Mouse (Mus musculus) heart, postnatal 14 days (tissue): Measurements from ENCODE around the gene Cdr2l. TPM values are rescaled to one million over a fixed set of nuclear protein-coding genes. Genes with fewer than 3 reads are reported as not detected.
A peak's percentile ranks its signal among the peaks of the same experiment; 100 is the strongest.

Source experiments
- DNase-seq, 2 experiments: peaks; one replicate each; pipeline ENCODE4 v3.0.0; 2021 to 2022
- intact Hi-C: fragments of 180-260 bp; cut with DNase I; formaldehyde crosslinking; loops from one replicate; pipeline ENCODE4 v1.15.1; 2025
- total RNA-seq, 2 experiments: library from RNA; stranded (reverse); gene quantifications; 2 replicates each; pipeline ENCODE4 v1.2.3; 2021

Gene Cdr2l
- total RNA-seq, 2 experiments from 2014 or later: 8.7 to 9.9 TPM

- no peak for DNase-seq
- intact Hi-C loops: no loop called here
Observed at GRCm38 (mm10) chr11:115400630-115401391, 19.1 kb downstream of the Cdr2l start.

GRCm38 (mm10) chr11:115403338-115404124 lies 21.8 kb downstream of the Cdr2l start, which contains the start of gene Mrpl58:
Mrpl58 (plus strand) TSS chr11:115403752.
- peak; percentile 87 to 93 for DNase-seq
- intact Hi-C loops: loop anchor here (2.0 kb wide), 1 partner anchor 21 kb away; no protein-coding TSS in a partner anchor

- intact Hi-C loops: no loop called here
- no peak for DNase-seq
Observed at GRCm38 (mm10) chr11:115405723-115406122, 24.0 kb downstream of the Cdr2l start.

GRCm38 (mm10) chr11:115406858-115407401 lies 25.2 kb downstream of the Cdr2l start:
- no peak for DNase-seq
- intact Hi-C loops: no loop called here

GRCm38 (mm10) chr11:115408266-115408920 lies 26.7 kb downstream of the Cdr2l start:
- intact Hi-C loops: no loop called here

GRCm38 (mm10) chr11:115409556-115409955 lies 27.8 kb downstream of the Cdr2l start:
- intact Hi-C loops: no loop called here
- DNase-seq: no peak

More at GRCm38 (mm10) chr11:115408266-115408920, 26.7 kb downstream of the Cdr2l start:
- DNase-seq: no peak

GRCm38 (mm10) chr11:115419531-115420237 lies 38.0 kb downstream of the Cdr2l start, which contains the start of the genes Atp5h and Kctd2:
Atp5h (minus strand) TSS chr11:115419962.
Kctd2 (plus strand) TSS chr11:115420128.
- DNase-seq: peak; percentile 95 to 96
- intact Hi-C loops: loop anchor here (5.0 kb wide), 1 partner anchor 118 kb away; the partner anchor contains the start of gene Sumo2

- peak; percentile 70 to 74 for DNase-seq
- intact Hi-C loops: loop anchor here (5.0 kb wide), 1 partner anchor 117 kb away; the partner anchor contains the start of gene Sumo2
Observed at GRCm38 (mm10) chr11:115420336-115421190, 38.8 kb downstream of the Cdr2l start.

GRCm38 (mm10) chr11:115421328-115421727 lies 39.6 kb downstream of the Cdr2l start:
- intact Hi-C loops: loop anchor here (5.0 kb wide), 1 partner anchor 116 kb away; the partner anchor contains the start of gene Sumo2
- no peak for DNase-seq

- DNase-seq: no peak
- intact Hi-C loops: loop anchor here (5.0 kb wide), 1 partner anchor 115 kb away; the partner anchor contains the start of gene Sumo2
Observed at GRCm38 (mm10) chr11:115421972-115422371, 40.3 kb downstream of the Cdr2l start.

- intact Hi-C loops: loop anchor here (5.0 kb wide), 1 partner anchor 114 kb away; the partner anchor contains the start of gene Sumo2
- no peak for DNase-seq
Observed at GRCm38 (mm10) chr11:115423091-115423490, 41.4 kb downstream of the Cdr2l start.

- intact Hi-C loops: loop anchor here (5.0 kb wide), 2 partner anchors 67 to 113 kb away; partner anchors contain the start of gene Sumo2
- DNase-seq: no peak
Observed at GRCm38 (mm10) chr11:115424666-115425065, 43.0 kb downstream of the Cdr2l start.

GRCm38 (mm10) chr11:115425671-115426070 lies 44.0 kb downstream of the Cdr2l start:
- intact Hi-C loops: loop anchor here (5.0 kb wide), 1 partner anchor 68 kb away; no protein-coding TSS in a partner anchor

GRCm38 (mm10) chr11:115427482-115428331 lies 46.0 kb downstream of the Cdr2l start:
- peak; percentile 74 to 81 for DNase-seq
- intact Hi-C loops: loop anchor here (2.0 to 5.0 kb wide), 2 partner anchors 45 to 70 kb away; no protein-coding TSS in a partner anchor

More at GRCm38 (mm10) chr11:115425671-115426070, 44.0 kb downstream of the Cdr2l start:
- no peak for DNase-seq

- intact Hi-C loops: loop anchor here (2.0 to 5.0 kb wide), 2 partner anchors 43 to 72 kb away; no protein-coding TSS in a partner anchor
- DNase-seq: peak in 1 of 2 experiments; percentile 34
Observed at GRCm38 (mm10) chr11:115429307-115429706, 47.6 kb downstream of the Cdr2l start.

- DNase-seq: no peak
- intact Hi-C loops: no loop called here
Observed at GRCm38 (mm10) chr11:115430561-115430960, 48.8 kb downstream of the Cdr2l start.

GRCm38 (mm10) chr11:115432814-115433213 lies 51.1 kb downstream of the Cdr2l start:
- no peak for DNase-seq
- intact Hi-C loops: no loop called here
